Mouse (Mus musculus): ENCODE results near the gene Klc1.

Gene Klc1

GRCm38 (mm10) chr12:111813766-111814617 lies 55.3 kb downstream of the Klc1 start, which contains the start of the genes Xrcc3 and Zfyve21:
TSS of gene Xrcc3 (minus strand) at chr12:111813873.
TSS of gene Zfyve21 (plus strand) at chr12:111814170.
- WGBS: under 1% methylated on average over 87 of the region's 87 CpGs

- 34% methylated on average over 19 of the region's 19 CpGs for WGBS
Measured at GRCm38 (mm10) chr12:111814769-111815762, 56.4 kb downstream of the Klc1 start.

- 36% methylated on average over 13 of the region's 13 CpGs for WGBS
Measured at GRCm38 (mm10) chr12:111816528-111816927, 57.9 kb downstream of the Klc1 start.

GRCm38 (mm10) chr12:111816967-111817366 lies 58.3 kb downstream of the Klc1 start:
- 84% methylated on average over 9 of the region's 9 CpGs for WGBS

GRCm38 (mm10) chr12:111817991-111818390 lies 59.3 kb downstream of the Klc1 start:
- 82% methylated on average over 8 of the region's 8 CpGs for WGBS

- 42% methylated on average over 8 of the region's 8 CpGs for WGBS
Measured at GRCm38 (mm10) chr12:111819936-111820335, 61.3 kb downstream of the Klc1 start.

GRCm38 (mm10) chr12:111820708-111821107 lies 62.1 kb downstream of the Klc1 start:
- 89% methylated on average over 7 of the region's 7 CpGs for WGBS

- 81% methylated on average over 4 of the region's 4 CpGs for WGBS
Measured at GRCm38 (mm10) chr12:111821931-111822330, 63.3 kb downstream of the Klc1 start.

- WGBS: 83% methylated on average over 12 of the region's 12 CpGs
Measured at GRCm38 (mm10) chr12:111827556-111827955, 68.9 kb downstream of the Klc1 start.

- 34% methylated on average over 5 of the region's 5 CpGs for WGBS
Measured at GRCm38 (mm10) chr12:111829447-111829846, 70.8 kb downstream of the Klc1 start.

- WGBS: 64% methylated on average over 9 of the region's 9 CpGs
Measured at GRCm38 (mm10) chr12:111829954-111830353, 71.3 kb downstream of the Klc1 start.

- 83% methylated on average over 10 of the region's 10 CpGs for WGBS
Measured at GRCm38 (mm10) chr12:111830375-111830774, 71.7 kb downstream of the Klc1 start.

GRCm38 (mm10) chr12:111832643-111833042 lies 74.0 kb downstream of the Klc1 start:
- 48% methylated on average over 5 of the region's 5 CpGs for WGBS

GRCm38 (mm10) chr12:111833457-111833856 lies 74.8 kb downstream of the Klc1 start:
- WGBS: 92% methylated on average over 10 of the region's 10 CpGs

GRCm38 (mm10) chr12:111842565-111843433 lies 84.2 kb downstream of the Klc1 start:
- 87% methylated on average over 15 of the region's 15 CpGs for WGBS

- 49% methylated on average over 2 of the region's 2 CpGs for WGBS
Measured at GRCm38 (mm10) chr12:111843470-111843869, 84.8 kb downstream of the Klc1 start.

- WGBS: 92% methylated on average over 4 of the region's 4 CpGs
Measured at GRCm38 (mm10) chr12:111845953-111846352, 87.3 kb downstream of the Klc1 start.

GRCm38 (mm10) chr12:111846815-111847214 lies 88.2 kb downstream of the Klc1 start:
- 86% methylated on average over 10 of the region's 10 CpGs for WGBS

- WGBS: 61% methylated on average over 9 of the region's 9 CpGs
Measured at GRCm38 (mm10) chr12:111848300-111848798, 89.7 kb downstream of the Klc1 start.

- WGBS: 51% methylated on average over 2 of the region's 2 CpGs
Measured at GRCm38 (mm10) chr12:111851235-111851634, 92.6 kb downstream of the Klc1 start.

GRCm38 (mm10) chr12:111851745-111852144 lies 93.1 kb downstream of the Klc1 start:
- 57% methylated on average over 5 of the region's 5 CpGs for WGBS
